Mouse (Mus musculus) limb, embryonic 12.5 days (tissue): ENCODE results near the gene Vsnl1. TPM values are rescaled to one million over a fixed set of nuclear protein-coding genes. Genes with fewer than 3 reads are reported as not detected.

Source experiments
- ATAC-seq: fragments of 200-750 bp; cut with Nextera tagmentation; 2 replicates; pipeline ENCODE4 v1.8.0; 2017; ENCODE audit warnings: low read depth, moderate TSS enrichment; ENCODE audit not compliant: insufficient number of reproducible peaks, insufficient read depth, low FRiP score, low TSS enrichment
- H3K27ac ChIP-seq: fragments of 300-500 bp; sonication (generic); 2 replicates; pipeline ENCODE4 v1.5.1; 2016; ENCODE audit warnings: mild to moderate bottlenecking, moderate library complexity
- H3K27me3 ChIP-seq: fragments of 300-500 bp; sonication (generic); 2 replicates; pipeline ENCODE4 v1.6.1; 2016; ENCODE audit warnings: mild to moderate bottlenecking, moderate library complexity
- H3K36me3 ChIP-seq: fragments of 300-500 bp; sonication (generic); 2 replicates; pipeline ENCODE4 v1.6.1; 2016; ENCODE audit warnings: mild to moderate bottlenecking, moderate library complexity
- H3K4me1 ChIP-seq: fragments of 300-500 bp; sonication (generic); replicated peaks from 2 replicates; pipeline ENCODE4 v1.6.1; 2016
- H3K4me2 ChIP-seq: fragments of 300-500 bp; sonication (generic); 2 replicates; pipeline ENCODE4 v1.6.1; 2016; ENCODE audit warnings: mild to moderate bottlenecking, moderate library complexity
- H3K4me3 ChIP-seq: fragments of 300-500 bp; sonication (generic); replicated peaks from 2 replicates; pipeline ENCODE4 v1.5.1; 2016; ENCODE audit warnings: mild to moderate bottlenecking
- H3K9ac ChIP-seq: fragments of 300-500 bp; sonication (generic); replicated peaks from 2 replicates; pipeline ENCODE4 v1.6.1; 2016; ENCODE audit warnings: mild to moderate bottlenecking, moderate library complexity
- H3K9me3 ChIP-seq: fragments of 300-500 bp; sonication (generic); 2 replicates; pipeline ENCODE4 v1.6.1; 2016; ENCODE audit warnings: mild to moderate bottlenecking, moderate library complexity
- WGBS: fragments of 180-500 bp; shearing (Covaris S2); methylation state at CpG from one replicate; pipeline ENCODE4 v1.1.7; 2016; 5-methylcytosine and 5-hydroxymethylcytosine counted together
- polyA plus RNA-seq: library from polyadenylated mRNA; unstranded; fragments of >200 nt; fragmentation: Nextera tagmentation; extraction: Ambion mirVana; gene quantifications from 2 replicates; pipeline ENCODE4 v1.2.1, GENCODE M21; 2016

Vsnl1 gene
- polyA plus RNA-seq, 1 experiment from 2014 or later: 0.53 TPM

DNA sequence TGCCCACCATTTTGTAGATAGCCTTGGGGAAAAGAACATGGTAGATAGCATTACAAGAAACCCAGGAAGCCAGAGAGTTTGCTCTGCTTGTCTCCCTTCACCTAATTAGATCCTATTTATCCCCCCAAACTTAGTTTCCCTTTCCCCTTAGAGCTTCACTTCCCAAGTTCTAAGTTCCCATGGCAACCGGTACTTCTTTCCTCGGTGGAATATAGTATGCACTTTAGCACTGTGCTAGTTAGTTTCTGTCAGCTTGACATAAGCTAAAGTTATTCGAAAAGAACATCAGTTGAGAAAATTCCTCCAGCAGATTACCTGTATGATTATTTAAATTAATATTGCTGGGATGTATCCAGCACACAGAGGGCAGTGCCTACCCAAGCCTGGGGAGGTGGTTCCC, 109.9 kb downstream of the Vsnl1 start:
- Histone ChIP-seq H3K4me3 (no peak overlapping the region), H3K9ac (no peak overlapping the region), H3K27me3 (no peaks in the 10 kb centered on the region), H3K27ac (no peak overlapping the region), H3K9me3 (no peaks in the 10 kb centered on the region; the same call in 1 of the 2 replicates), H3K4me1 (no peaks in the 10 kb centered on the region), H3K4me2 (no peak overlapping the region), H3K36me3 (no peaks in the 10 kb centered on the region)
- WGBS: 86% methylated on average over 3 of the region's 3 CpGs
- no peak for ATAC-seq

DNA sequence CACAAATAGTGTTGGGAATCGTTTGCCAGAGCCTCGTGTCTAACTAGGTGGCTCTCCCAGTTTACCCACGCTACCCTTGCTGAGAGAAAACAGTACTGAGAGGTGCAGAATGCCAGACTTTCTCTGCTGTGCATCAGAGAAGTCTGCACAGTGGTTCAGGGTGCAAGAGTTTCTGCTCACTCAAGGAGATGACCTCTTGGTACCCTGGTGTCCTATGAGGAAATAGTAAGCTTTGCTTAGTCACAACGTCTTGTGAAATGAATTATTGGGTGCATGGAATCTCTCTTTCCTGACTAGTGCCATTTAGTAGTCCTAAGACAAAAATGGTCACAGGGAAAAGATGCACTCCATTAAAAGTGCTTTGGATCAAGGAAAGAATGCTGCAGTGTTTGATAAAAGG, 111.9 kb downstream of the Vsnl1 start:
- no peaks in the 10 kb centered on the region for H3K27me3 ChIP-seq
- WGBS: 46% methylated on average over 4 of the region's 4 CpGs
- no peaks in the 10 kb centered on the region for H3K36me3 ChIP-seq
- no peak overlapping the region for H3K27ac ChIP-seq
- H3K4me1 ChIP-seq: no peaks in the 10 kb centered on the region
- ATAC-seq: no peak
- H3K4me3 ChIP-seq: no peak overlapping the region
- H3K9me3 ChIP-seq: no peaks in the 10 kb centered on the region
- H3K4me2 ChIP-seq: no peak overlapping the region
- no peak overlapping the region for H3K9ac ChIP-seq

DNA sequence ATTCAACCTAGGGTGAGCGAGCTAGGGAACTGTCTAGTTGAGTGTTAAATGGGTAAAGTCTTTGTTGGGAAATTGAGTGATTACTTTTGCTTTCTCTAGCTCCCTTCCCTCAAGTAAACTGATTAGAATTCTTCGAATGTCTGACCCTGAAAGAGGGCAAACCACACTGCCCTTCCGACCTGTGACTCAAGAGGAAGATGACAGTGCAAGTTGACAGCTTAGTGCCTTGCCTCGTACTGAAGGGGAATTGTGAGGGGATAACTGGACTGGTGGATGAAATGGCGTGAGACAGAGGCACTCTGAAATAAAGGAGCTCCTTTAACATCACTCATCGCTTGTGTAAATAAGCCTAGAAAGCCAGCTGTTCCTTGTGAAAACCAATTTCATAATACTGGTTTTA, 118.7 kb downstream of the Vsnl1 start:
- H3K36me3 ChIP-seq: peaks cover 42% of the 10 kb centered on the region
- no peak overlapping the region for H3K9ac ChIP-seq
- no peak for ATAC-seq
- H3K4me3 ChIP-seq: no peak overlapping the region
- H3K4me1 ChIP-seq: no peaks in the 10 kb centered on the region
- 75% methylated on average over 6 of the region's 6 CpGs for WGBS
- H3K27ac ChIP-seq: no peak overlapping the region
- H3K27me3 ChIP-seq: no peaks in the 10 kb centered on the region
- H3K9me3 ChIP-seq: no peaks in the 10 kb centered on the region
- H3K4me2 ChIP-seq: no peak overlapping the region

DNA sequence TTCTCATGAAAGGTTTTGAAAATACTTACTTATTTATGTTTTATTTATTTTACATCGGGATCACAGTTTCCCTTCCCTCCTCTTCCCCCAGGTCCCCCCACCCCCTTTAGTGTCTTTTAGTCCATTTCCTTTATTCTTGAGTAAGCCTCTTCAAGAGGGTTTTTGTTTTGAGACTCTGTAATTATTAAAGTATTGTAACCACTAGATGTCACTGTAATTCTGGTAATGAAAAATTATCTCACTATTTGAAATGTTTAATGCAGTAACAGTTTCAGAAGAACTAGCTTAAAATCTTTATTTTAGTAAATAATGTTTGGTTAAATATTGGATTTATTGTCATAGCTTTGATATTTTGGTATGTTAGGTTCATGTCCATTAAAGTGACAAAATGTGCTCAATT, 122.6 kb downstream of the Vsnl1 start:
- Histone ChIP-seq H3K36me3 (peaks cover 68% of the 10 kb centered on the region), H3K9me3 (no peaks in the 10 kb centered on the region), H3K27ac (no peak overlapping the region), H3K9ac (no peak overlapping the region), H3K27me3 (no peaks in the 10 kb centered on the region), H3K4me2 (no peak overlapping the region), H3K4me3 (no peak overlapping the region), H3K4me1 (no peaks in the 10 kb centered on the region)
- ATAC-seq: no peak
- 88% methylated on average over 1 of the region's 1 CpGs for WGBS

DNA sequence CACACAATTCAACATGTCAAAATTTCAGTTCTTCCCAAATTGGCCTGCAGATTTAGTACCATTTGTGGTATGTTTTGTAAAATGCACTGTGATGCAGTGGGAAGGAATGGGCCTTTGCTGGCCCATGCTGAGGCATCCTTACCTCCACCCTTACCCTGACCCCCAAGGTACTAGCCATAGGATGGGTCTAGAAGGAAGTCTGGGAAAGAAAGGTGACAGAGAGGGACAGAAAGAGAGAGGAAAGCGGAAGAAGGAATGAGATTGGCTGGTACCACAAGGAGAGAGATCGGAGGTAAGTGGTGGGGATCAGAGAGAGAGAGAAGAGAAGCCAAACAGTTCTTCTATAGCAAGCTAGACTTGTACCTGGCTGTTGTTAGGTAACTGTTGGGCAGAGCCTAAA, 125.3 kb downstream of the Vsnl1 start:
- WGBS: 93% methylated on average over 2 of the region's 2 CpGs
- H3K4me1 ChIP-seq: no peaks in the 10 kb centered on the region
- H3K4me3 ChIP-seq: no peak overlapping the region
- H3K27me3 ChIP-seq: no peaks in the 10 kb centered on the region
- no peak overlapping the region for H3K9ac ChIP-seq
- H3K36me3 ChIP-seq: peaks cover 73% of the 10 kb centered on the region
- ATAC-seq: no peak
- no peaks in the 10 kb centered on the region for H3K9me3 ChIP-seq
- no peak overlapping the region for H3K27ac ChIP-seq
- H3K4me2 ChIP-seq: no peak overlapping the region

DNA sequence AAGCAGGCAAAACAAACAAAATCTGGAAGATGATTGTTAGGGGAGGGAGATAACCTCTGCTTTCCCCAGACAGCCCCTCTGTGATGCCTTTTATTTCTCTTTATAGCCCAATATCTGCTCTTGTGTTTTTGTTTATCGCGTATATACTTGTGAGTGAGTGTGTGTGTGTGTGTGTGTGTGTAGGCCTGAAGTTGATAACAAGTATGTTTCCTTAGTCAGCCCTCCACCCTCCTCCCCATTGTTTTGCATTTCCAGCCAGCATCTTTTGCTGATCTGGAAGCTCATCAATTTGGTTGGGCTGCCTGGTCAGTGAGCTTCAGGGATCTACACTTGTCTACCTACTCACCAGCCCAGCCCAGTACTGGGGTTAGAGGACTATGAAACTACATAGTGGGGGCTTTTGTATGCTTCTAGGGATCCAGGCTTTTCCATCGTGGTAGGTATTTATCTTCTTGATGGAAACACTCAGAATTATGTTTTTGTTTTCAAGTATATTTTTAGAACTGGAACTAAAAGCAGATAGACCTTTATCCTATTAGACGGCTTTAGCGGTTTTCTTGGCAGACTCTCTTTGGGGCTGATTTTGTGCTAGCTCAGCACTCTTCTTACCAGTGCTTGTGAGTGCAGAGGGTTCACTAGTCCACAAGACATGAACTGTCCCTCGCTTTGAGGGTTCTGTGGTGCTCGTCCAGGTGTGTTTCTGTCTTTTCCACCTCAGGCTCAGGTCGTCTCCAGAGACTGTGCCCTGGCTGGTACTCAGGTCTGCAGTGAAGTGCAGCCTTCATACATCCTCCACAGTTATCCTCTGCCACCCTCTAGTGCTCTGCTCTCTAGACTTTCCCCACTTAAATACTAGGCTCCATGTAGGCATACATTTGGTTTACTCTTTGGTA, 129.4 kb downstream of the Vsnl1 start:
- H3K4me1 ChIP-seq: no peaks in the 10 kb centered on the region
- H3K36me3 ChIP-seq: peaks cover 78% of the 10 kb centered on the region
- H3K9me3 ChIP-seq: no peaks in the 10 kb centered on the region
- no peak overlapping the region for H3K9ac ChIP-seq
- no peak overlapping the region for H3K4me3 ChIP-seq
- H3K27ac ChIP-seq: no peak overlapping the region
- no peak overlapping the region for H3K4me2 ChIP-seq
- WGBS: 92% methylated on average over 8 of the region's 8 CpGs
- H3K27me3 ChIP-seq: no peaks in the 10 kb centered on the region
- no peak for ATAC-seq

DNA sequence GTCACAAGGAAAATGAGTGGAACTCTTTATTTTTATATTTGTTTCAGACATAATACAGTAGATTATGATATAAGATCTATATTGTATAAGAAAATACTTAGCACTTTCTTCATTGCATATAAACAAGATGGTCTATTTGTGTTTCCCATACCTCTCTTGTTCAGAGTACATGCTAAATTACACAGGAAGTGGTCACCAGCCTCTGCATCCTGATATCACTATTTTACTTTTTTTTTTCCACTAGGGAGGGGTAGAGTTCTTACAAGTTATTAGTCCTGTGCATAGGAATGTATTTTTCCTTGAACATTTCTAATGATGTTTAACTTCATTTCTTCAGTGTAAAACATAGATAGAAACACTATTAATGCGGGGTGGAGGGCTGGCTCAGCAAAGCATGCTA, 135.6 kb downstream of the Vsnl1 start:
- no peaks in the 10 kb centered on the region for H3K27me3 ChIP-seq
- H3K36me3 ChIP-seq: peaks cover 79% of the 10 kb centered on the region
- no peak overlapping the region for H3K4me3 ChIP-seq
- no peak overlapping the region for H3K27ac ChIP-seq
- no peaks in the 10 kb centered on the region for H3K9me3 ChIP-seq
- H3K4me2 ChIP-seq: no peak overlapping the region
- no peaks in the 10 kb centered on the region for H3K4me1 ChIP-seq
- no peak for ATAC-seq
- no peak overlapping the region for H3K9ac ChIP-seq
- 97% methylated on average over 1 of the region's 1 CpGs for WGBS

DNA sequence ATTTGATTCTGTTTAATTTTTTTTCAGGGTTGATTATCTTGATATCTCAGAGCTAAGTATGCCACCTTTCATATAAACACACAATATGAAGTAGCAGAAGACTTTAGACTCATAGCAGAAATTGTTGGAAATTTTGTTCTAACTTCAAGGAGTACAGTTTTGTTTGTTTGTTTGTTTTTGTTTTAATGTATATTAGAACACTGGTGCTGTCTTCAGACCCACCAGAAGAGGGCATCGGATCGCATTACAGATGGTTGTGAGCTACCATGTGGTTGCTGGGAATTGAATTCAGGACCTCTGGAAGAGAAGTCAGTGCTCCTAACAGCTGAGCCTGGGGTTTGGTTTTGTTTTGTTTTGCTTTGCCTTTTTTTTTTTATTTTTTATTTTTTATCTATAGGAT, 150.0 kb downstream of the Vsnl1 start:
- Histone ChIP-seq H3K9me3 (no peaks in the 10 kb centered on the region), H3K4me1 (no peaks in the 10 kb centered on the region), H3K36me3 (peaks cover 80% of the 10 kb centered on the region), H3K27ac (no peak overlapping the region), H3K4me2 (no peak overlapping the region), H3K9ac (no peak overlapping the region), H3K4me3 (no peak overlapping the region), H3K27me3 (no peaks in the 10 kb centered on the region)
- 98% methylated on average over 2 of the region's 2 CpGs for WGBS
- no peak for ATAC-seq

DNA sequence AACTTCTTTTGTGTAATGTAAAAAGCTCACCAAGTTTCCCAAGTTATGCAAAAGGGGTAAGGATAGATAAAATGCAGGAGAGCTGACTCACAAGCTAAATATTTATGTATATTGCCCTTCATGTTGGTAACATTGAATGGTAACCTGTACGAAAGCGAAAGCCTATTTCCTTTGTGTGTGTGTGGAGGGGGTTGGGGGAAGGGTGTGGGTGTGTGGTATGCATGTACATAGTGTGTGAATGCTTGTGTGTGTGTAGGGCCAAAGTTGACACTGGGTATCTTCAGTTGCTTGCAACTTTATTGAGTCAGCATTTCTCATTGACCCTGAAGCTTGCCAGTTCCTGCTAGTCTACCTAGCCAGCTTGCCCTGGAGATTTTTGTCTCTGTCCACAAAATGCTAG, 154.8 kb downstream of the Vsnl1 start:
- ATAC-seq: no peak
- no peak overlapping the region for H3K4me2 ChIP-seq
- no peak overlapping the region for H3K9ac ChIP-seq
- H3K9me3 ChIP-seq: no peaks in the 10 kb centered on the region
- no peaks in the 10 kb centered on the region for H3K4me1 ChIP-seq
- H3K27ac ChIP-seq: no peak overlapping the region
- peaks cover 73% of the 10 kb centered on the region for H3K36me3 ChIP-seq
- no peaks in the 10 kb centered on the region for H3K27me3 ChIP-seq
- WGBS: 97% methylated on average over 2 of the region's 2 CpGs
- no peak overlapping the region for H3K4me3 ChIP-seq

DNA sequence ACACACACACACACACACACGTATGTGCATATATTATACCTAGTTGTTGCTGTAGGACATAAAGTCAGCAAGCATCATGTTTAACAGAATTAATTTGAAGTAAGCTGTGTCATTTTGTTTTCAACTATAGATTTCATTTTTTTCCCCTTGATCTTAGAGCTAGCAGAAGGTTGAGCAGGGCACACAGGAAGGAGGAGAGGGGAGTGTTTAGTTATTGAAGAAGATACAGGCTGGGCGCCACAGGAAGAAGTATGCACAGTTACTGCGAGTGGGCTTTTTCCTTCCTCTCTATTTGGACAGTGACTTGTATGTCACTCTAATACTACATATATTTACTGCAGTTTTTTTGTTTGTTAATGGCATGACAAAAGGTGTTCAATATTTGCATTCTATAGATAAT, 156.5 kb downstream of the Vsnl1 start:
- peaks cover 67% of the 10 kb centered on the region for H3K36me3 ChIP-seq

DNA sequence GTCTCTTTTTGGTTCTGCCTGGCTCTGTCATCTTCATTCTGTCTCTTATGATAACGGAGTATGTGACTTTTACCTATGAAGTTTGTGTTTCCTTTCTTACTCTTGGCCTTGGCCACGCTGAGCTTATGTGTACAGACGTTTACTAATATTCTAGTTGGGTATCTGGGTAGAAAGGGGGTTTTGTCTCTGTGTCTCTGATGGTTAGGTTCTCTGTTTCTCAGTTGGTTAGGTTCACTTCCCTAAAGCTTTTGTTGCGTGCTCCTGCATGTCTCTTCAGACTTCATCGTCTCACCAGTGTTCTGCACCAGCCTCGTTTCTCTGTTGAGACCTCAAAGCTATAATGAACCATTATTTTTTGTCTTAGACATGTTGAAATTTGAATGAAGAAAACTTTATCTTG, 159.2 kb downstream of the Vsnl1 start:
- Histone ChIP-seq H3K4me2 (no peak overlapping the region), H3K9me3 (no peaks in the 10 kb centered on the region), H3K27me3 (no peaks in the 10 kb centered on the region), H3K36me3 (peaks cover 75% of the 10 kb centered on the region), H3K27ac (no peak overlapping the region), H3K4me1 (no peaks in the 10 kb centered on the region), H3K4me3 (no peak overlapping the region), H3K9ac (no peak overlapping the region)
- 93% methylated on average over 6 of the region's 6 CpGs for WGBS
- ATAC-seq: no peak

More for the DNA sequence above, 156.5 kb downstream of the Vsnl1 start:
- no peak for ATAC-seq
- no peaks in the 10 kb centered on the region for H3K27me3 ChIP-seq
- H3K27ac ChIP-seq: no peak overlapping the region
- no peaks in the 10 kb centered on the region for H3K9me3 ChIP-seq
- 95% methylated on average over 3 of the region's 3 CpGs for WGBS
- no peak overlapping the region for H3K4me2 ChIP-seq
- no peaks in the 10 kb centered on the region for H3K4me1 ChIP-seq
- H3K4me3 ChIP-seq: no peak overlapping the region
- no peak overlapping the region for H3K9ac ChIP-seq

DNA sequence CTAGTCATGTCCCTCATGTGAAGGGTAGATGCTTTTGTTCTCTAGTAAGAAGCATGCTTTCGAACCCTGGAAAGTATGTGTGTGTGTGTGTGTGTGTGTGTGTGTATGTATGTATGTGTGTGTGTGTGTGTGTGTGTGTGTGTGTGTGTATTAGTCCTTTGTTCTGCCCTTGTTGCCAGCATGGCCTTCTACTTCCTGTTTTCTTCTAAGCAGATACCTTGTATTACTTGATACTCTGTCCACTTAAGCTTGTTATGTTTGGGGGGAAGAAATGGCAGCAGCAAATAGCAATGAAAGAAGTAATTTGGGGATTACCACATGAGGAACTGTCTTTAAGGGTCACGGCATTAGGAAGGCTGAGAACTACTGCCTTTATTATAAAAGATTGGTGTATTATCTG, 159.8 kb downstream of the Vsnl1 start:
- H3K9me3 ChIP-seq: no peaks in the 10 kb centered on the region
- no peak overlapping the region for H3K27ac ChIP-seq
- H3K36me3 ChIP-seq: peaks cover 72% of the 10 kb centered on the region
- 91% methylated on average over 2 of the region's 2 CpGs for WGBS
- H3K9ac ChIP-seq: no peak overlapping the region
- H3K4me2 ChIP-seq: no peak overlapping the region
- H3K4me3 ChIP-seq: no peak overlapping the region
- no peaks in the 10 kb centered on the region for H3K4me1 ChIP-seq
- ATAC-seq: no peak
- no peaks in the 10 kb centered on the region for H3K27me3 ChIP-seq
